Mouse (Mus musculus) heart, adult 2 months (tissue): ENCODE measurements around the gene Fgf14.

Experiments used
- CTCF ChIP-seq: fragments of 200-600 bp; IDR thresholded peaks from 2 replicates; pipeline ENCODE4 v1.8.1; 2022; ENCODE audit warnings: antibody characterized with exemption, mild to moderate bottlenecking, moderate library complexity
- POLR2A ChIP-seq: fragments of 200-500 bp; IDR thresholded peaks from 2 replicates; pipeline ENCODE4 v1.6.1; 2011; ENCODE audit warnings: mild to moderate bottlenecking, low read depth, low read length, control low read depth; ENCODE audit not compliant: insufficient read depth

DNA sequence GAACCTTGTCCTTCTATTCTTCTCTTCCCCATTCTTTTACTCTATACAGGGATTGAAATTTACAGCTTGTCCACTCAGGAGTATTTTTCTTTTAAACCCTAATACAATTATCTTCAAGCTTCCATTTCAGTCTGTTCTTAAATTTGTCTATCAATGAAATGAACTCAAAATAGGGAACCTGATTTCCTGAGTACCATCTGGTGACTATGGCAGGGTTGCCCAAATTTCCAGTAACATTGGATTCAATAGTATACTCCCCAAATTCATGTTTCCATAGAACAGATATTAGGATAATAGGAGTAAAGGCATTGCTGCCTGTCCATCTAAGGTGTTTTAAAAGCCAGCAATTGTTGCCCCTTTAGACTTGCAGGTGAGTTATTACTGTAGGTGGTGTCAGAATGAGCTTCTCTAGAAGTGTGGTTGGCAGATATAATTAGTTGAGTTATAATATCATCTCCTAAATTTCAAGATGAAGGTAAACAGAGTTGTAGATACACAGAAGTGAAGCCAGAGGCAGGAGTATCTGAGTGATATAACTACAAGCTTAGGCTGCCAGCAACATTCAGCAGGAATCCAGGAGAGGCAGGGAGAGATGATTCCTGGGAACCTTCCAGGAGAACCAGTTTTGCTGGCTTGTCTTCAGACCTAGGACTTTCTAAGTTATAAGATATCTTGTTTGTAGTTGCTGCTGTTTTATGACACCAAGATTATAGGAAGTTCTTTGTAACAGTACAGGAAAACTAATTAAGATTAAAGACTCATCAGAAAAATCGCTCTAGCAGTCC is 648.8 kb downstream of the Fgf14 start:
- TF ChIP-seq CTCF (no peak), POLR2A (no peak)
